Mouse (Mus musculus) granulocyte monocyte progenitor cell, adult 5-6 weeks (primary cell): ENCODE measurements around the gene Zfp62. TPM values are rescaled to one million over a fixed set of nuclear protein-coding genes. Genes with fewer than 3 reads are reported as not detected.

Experiments
- ATAC-seq: replicated peaks from 2 replicates; pipeline ENCODE4 v1.8.0; 2016; ENCODE audit warnings: mild to moderate bottlenecking, moderate TSS enrichment, inconsistent platforms; ENCODE audit not compliant: poor library complexity, severe bottlenecking
- total RNA-seq, 2 experiments: library from RNA; stranded (forward) in 1 of 2; stranded (reverse) in 1 of 2; fragments of 200-712, 200-1000 nt in 1 of 2; fragments of >200 nt in 1 of 2; fragmentation: Nextera tagmentation in 1 of 2; gene quantifications; 2 replicates each; pipeline ENCODE4 v1.2.3; 2014 to 2017

Gene Zfp62
- total RNA-seq, 2 experiments from 2014 or later = 46.4 to 88.5 TPM

GRCm38 (mm10) chr11:49203771-49204497 is 842 bp downstream of the Zfp62 start:
- peak; percentile 40 for ATAC-seq

GRCm38 (mm10) chr11:49205080-49205590 is 2.0 kb downstream of the Zfp62 start:
- no peak for ATAC-seq

GRCm38 (mm10) chr11:49207495-49207894 is 4.4 kb downstream of the Zfp62 start:
- no peak for ATAC-seq

- ATAC-seq = no peak
Observed at GRCm38 (mm10) chr11:49212577-49212976, 9.5 kb downstream of the Zfp62 start.

- ATAC-seq = no peak
Observed at GRCm38 (mm10) chr11:49213505-49213904, 10.4 kb downstream of the Zfp62 start.

- ATAC-seq = no peak
Observed at GRCm38 (mm10) chr11:49219271-49219670, 16.2 kb downstream of the Zfp62 start.

- peak; percentile 98 for ATAC-seq
Observed at GRCm38 (mm10) chr11:49224455-49224854, 21.4 kb downstream of the Zfp62 start.

GRCm38 (mm10) chr11:49232781-49233180 is 29.7 kb downstream of the Zfp62 start:
- no peak for ATAC-seq

- peak; percentile 37 for ATAC-seq
Observed at GRCm38 (mm10) chr11:49235459-49236207, 32.5 kb downstream of the Zfp62 start.

- no peak for ATAC-seq
Observed at GRCm38 (mm10) chr11:49236891-49237290, 33.8 kb downstream of the Zfp62 start.

GRCm38 (mm10) chr11:49237532-49237931 is 34.4 kb downstream of the Zfp62 start:
- ATAC-seq = peak; percentile 76

- ATAC-seq = no peak
Observed at GRCm38 (mm10) chr11:49240310-49240709, 37.2 kb downstream of the Zfp62 start.

- ATAC-seq = no peak
Observed at GRCm38 (mm10) chr11:49240874-49241273, 37.8 kb downstream of the Zfp62 start.

- ATAC-seq = peak; percentile 18
Observed at GRCm38 (mm10) chr11:49241471-49241870, 38.4 kb downstream of the Zfp62 start.

- ATAC-seq = peak; percentile 31
Observed at GRCm38 (mm10) chr11:49242944-49243626, 40.0 kb downstream of the Zfp62 start.

- peak; percentile 66 for ATAC-seq
Observed at GRCm38 (mm10) chr11:49243727-49244594, 40.9 kb downstream of the Zfp62 start, which contains the start of gene Mgat1. TSS of gene Mgat1 (plus strand) at chr11:49244191.

GRCm38 (mm10) chr11:49244595-49244930 is 41.5 kb downstream of the Zfp62 start:
- no peak for ATAC-seq

- no peak for ATAC-seq
Observed at GRCm38 (mm10) chr11:49245176-49245575, 42.1 kb downstream of the Zfp62 start.

- no peak for ATAC-seq
Observed at GRCm38 (mm10) chr11:49245634-49246415, 42.7 kb downstream of the Zfp62 start.
